Mouse (Mus musculus): Measurements from ENCODE around the gene Ppp1r3g. TPM values are rescaled to one million over a fixed set of nuclear protein-coding genes. Genes with fewer than 3 reads are reported as not detected.
"Not testable (repeated sequence)": the region's sequence is repeated elsewhere in the genome, so short reads cannot be mapped to it uniquely, and the experiment has no call there.

Gene Ppp1r3g
- total RNA-seq, 2 experiments from 2014 or later: 14.3 to 14.9 TPM

GRCm38 (mm10) chr13:35989329-35989728 is 30.7 kb downstream of the Ppp1r3g start:
- DNase-seq (ENCODE audit: low spot score in 2 of 2): no peak
- intact Hi-C loops (cut with DNase I): no loop called here

GRCm38 (mm10) chr13:35991185-35991584 is 32.5 kb downstream of the Ppp1r3g start:
- DNase-seq (ENCODE audit: low spot score in 2 of 2); intact Hi-C loops (cut with DNase I): not testable (repeated sequence)

- intact Hi-C loops (cut with DNase I): no loop called here
Observed at GRCm38 (mm10) chr13:35994067-35994466, 35.4 kb downstream of the Ppp1r3g start.

DNA sequence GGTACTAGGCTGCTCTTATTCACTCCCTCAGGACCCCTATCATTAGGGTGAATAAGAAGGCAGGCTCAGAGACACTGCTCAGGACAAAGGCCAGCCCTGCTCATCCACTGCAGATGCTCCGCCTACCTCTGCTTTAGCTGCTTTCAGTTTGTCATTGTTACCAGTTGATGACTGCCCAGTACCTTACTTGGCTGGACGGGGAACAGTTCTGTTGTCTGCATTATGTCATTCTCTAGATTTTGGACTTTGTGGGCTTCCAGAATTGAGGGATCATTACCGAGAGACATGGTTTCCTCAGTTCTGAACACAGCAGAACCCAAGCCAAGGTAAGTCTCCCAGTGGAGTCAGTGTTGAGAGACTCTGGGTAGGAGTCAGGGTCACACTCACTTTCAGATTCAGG is 36.6 kb downstream of the Ppp1r3g start:
- intact Hi-C loops (cut with DNase I): no loop called here
- no peak for DNase-seq (ENCODE audit: low spot score in 2 of 2)

More at GRCm38 (mm10) chr13:35994067-35994466, 35.4 kb downstream of the Ppp1r3g start:
- peak; percentile 56 to 67 for DNase-seq (ENCODE audit: low spot score in 2 of 2)

GRCm38 (mm10) chr13:35995696-35996426 is 37.2 kb downstream of the Ppp1r3g start:
- intact Hi-C loops (cut with DNase I): no loop called here
- peak in 1 of 2 experiments; percentile 15 for DNase-seq (ENCODE audit: low spot score in 2 of 2)

GRCm38 (mm10) chr13:35997606-35998005 is 39.0 kb downstream of the Ppp1r3g start:
- DNase-seq (ENCODE audit: low spot score in 2 of 2): no peak
- intact Hi-C loops (cut with DNase I): no loop called here

DNA sequence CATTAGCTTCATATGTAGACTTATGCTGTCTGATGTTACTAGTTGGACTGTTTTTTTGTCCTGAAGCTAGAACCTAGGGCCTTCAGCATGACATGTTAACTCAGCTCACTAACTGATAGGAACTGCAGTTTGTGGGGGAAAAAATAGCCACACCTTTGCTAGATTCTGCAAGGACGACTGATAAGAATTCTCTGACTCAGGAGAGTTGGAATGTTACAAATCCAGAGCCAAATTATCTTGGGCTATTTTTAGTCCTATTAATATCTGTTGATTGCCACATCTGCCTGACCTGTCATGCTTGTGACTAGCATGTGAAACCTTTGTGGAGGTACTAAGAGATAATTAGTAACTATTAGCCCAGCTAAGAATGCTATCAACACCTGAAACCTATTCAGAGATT is 42.2 kb downstream of the Ppp1r3g start:
- intact Hi-C loops (cut with DNase I): no loop called here
- no peak for DNase-seq (ENCODE audit: low spot score in 2 of 2)

DNA sequence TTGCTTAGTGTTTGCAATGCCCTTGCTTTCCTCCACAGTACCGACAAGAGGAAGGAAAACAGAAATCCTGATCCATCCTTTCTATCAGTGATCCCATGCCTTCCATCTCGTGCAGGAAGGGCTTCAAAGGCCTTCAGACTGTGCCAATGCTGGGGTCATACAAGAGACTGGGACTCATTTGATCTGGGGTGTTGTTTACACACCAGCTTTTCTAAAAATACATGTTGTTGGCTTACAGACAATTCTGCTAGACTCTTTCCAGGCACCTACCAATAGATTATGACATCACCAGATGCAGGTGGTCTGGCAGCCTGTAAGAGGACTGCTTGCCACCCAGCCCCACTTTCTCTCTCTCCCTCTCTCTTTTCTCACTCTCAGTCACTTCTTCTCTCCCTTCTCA is 51.3 kb downstream of the Ppp1r3g start:
- intact Hi-C loops (cut with DNase I): no loop called here
- DNase-seq (ENCODE audit: low spot score in 2 of 2): no peak

DNA sequence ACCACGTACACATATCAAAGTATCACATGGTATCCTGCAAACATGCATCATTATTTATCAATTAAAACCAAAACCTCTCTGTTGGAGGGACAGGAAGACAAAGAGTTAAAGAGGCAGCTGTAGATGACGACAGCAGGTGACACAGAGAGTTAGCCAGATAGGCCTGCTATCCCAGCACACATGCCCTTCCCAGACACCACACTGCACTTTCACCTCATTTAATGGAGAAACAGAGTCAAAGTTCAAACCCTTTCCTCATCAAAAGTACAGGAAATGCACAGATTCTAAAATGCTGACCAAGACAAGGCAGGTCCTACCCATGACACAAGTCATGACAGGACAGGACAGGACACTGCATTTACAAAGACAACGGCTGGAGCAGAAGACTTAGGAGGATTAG is 57.0 kb downstream of the Ppp1r3g start:
- intact Hi-C loops (cut with DNase I): loop anchor here (5.0 kb wide), 3 partner anchors 262 to 1312 kb away; no protein-coding TSS in a partner anchor
- DNase-seq (ENCODE audit: low spot score in 2 of 2): no peak

- no peak for DNase-seq (ENCODE audit: low spot score in 2 of 2)
- intact Hi-C loops (cut with DNase I): loop anchor here (5.0 kb wide), 3 partner anchors 259 to 1309 kb away; no protein-coding TSS in a partner anchor
Observed at GRCm38 (mm10) chr13:36018017-36018416, 59.4 kb downstream of the Ppp1r3g start.

- peak; percentile 88 to 92 for DNase-seq (ENCODE audit: low spot score in 2 of 2)
- intact Hi-C loops (cut with DNase I): loop anchor here (1.0 to 5.0 kb wide), 5 partner anchors 98 to 1308 kb away; partner anchors contain the start of genes Fars2 and Lyrm4
Observed at GRCm38 (mm10) chr13:36019309-36020274, 61.0 kb downstream of the Ppp1r3g start.

Other genes with a start within 250 kb of the Ppp1r3g start
- 1 to 10 TPM; 4.4 to 5.8 TPM for gene Rpp40, start 52.5 kb upstream of the Ppp1r3g start, total RNA-seq (2021)
- 10 to 100 TPM; 33.9 to 39.1 TPM for gene Fars2, start 158.6 kb downstream of the Ppp1r3g start, total RNA-seq (2021)
- gene Lyrm4, start 158.7 kb downstream of the Ppp1r3g start, total RNA-seq (2021): 10 to 100 TPM; 22.6 to 23.1 TPM

Measured in left cerebral cortex, postnatal 25 days (tissue).